Mouse (Mus musculus) hindbrain, postnatal 0 days (tissue): ENCODE data around the gene Errfi1. TPM values are rescaled to one million over a fixed set of nuclear protein-coding genes. Genes with fewer than 3 reads are reported as not detected.

Experiments used
- ATAC-seq: fragments of 200-750 bp; cut with Nextera tagmentation; 2 replicates; pipeline ENCODE4 v1.8.0; 2017; ENCODE audit warnings: mild to moderate bottlenecking, moderate TSS enrichment, moderate library complexity
- DNase-seq: peaks from one replicate; pipeline ENCODE4 v3.0.0-alpha.2; 2015; ENCODE audit warnings: low spot score
- H3K27ac ChIP-seq: fragments of 300-500 bp; sonication (generic); 2 replicates; pipeline ENCODE4 v1.5.1; 2014; ENCODE audit warnings: mild to moderate bottlenecking
- H3K27me3 ChIP-seq: fragments of 300-500 bp; sonication (generic); 2 replicates; pipeline ENCODE4 v1.6.1; 2014; ENCODE audit warnings: low read length, mixed read lengths; ENCODE audit not compliant: insufficient read depth
- H3K36me3 ChIP-seq: fragments of 300-500 bp; sonication (generic); 2 replicates; pipeline ENCODE4 v1.6.1; 2014; ENCODE audit warnings: low read length, mixed read lengths; ENCODE audit not compliant: insufficient read depth
- H3K4me1 ChIP-seq: fragments of 300-500 bp; sonication (generic); 2 replicates; pipeline ENCODE4 v1.6.1; 2014; ENCODE audit warnings: antibody characterized with exemption, low read length, mixed read lengths; ENCODE audit not compliant: insufficient read depth
- H3K4me2 ChIP-seq: fragments of 300-500 bp; sonication (generic); 2 replicates; pipeline ENCODE4 v1.6.1; 2014; ENCODE audit warnings: low read depth, mild to moderate bottlenecking, low read length, moderate library complexity, mixed read lengths
- H3K4me3 ChIP-seq: fragments of 300-500 bp; sonication (generic); 2 replicates; pipeline ENCODE4 v1.5.1; 2014; ENCODE audit warnings: low read length
- H3K9ac ChIP-seq: fragments of 300-500 bp; sonication (generic); replicated peaks from 2 replicates; pipeline ENCODE4 v1.6.1; 2014; ENCODE audit warnings: mild to moderate bottlenecking, low read length, moderate library complexity, mixed read lengths
- H3K9me3 ChIP-seq: fragments of 300-500 bp; sonication (generic); 2 replicates; pipeline ENCODE4 v1.6.1; 2016; ENCODE audit warnings: low read length, mixed read lengths
- CTCF ChIP-seq: IDR thresholded peaks from 2 replicates; pipeline ENCODE4 v1.5.1; 2016; ENCODE audit warnings: antibody characterized with exemption, control low read depth, low read depth
- WGBS: fragments of 180-500 bp; shearing (Covaris S2); extraction: QIAGEN DNeasy Blood & Tissue Kit; methylation state at CpG from one replicate; pipeline ENCODE4 v1.1.7; 2014; 5-methylcytosine and 5-hydroxymethylcytosine counted together
- polyA plus RNA-seq: library from polyadenylated mRNA; unstranded; fragments of >200 nt; fragmentation: Nextera tagmentation; extraction: Ambion mirVana; gene quantifications from 2 replicates; pipeline ENCODE4 v1.2.1, GENCODE M21; 2015
- total RNA-seq: library from RNA; depleted of rRNA; stranded (reverse); fragments of >200 nt; gene quantifications from 2 replicates; pipeline ENCODE4 v1.2.3, GENCODE M21; 2014

Gene Errfi1
- total and polyA plus RNA-seq, 2 experiments from 2014 or later, result 23.2 to 32.4 TPM

DNA sequence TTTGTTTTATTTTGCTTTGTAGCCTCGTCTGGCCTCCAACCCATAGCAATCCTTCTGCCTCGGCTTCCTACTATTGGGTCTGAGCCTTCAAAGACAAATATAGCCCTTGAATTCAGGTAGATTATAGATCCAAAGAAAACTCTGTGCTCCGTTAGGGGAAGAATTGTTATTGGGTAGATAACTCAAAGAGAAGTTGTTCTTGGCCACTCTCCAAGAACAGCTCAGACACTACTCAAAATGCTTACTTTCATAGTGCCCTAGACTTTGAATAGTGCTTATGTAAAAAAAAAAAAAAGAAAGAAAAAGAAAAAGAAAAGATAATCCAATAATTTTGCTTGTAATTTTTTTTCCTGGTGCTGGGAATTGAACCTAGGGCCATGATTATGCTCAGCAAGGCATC lies 22.4 kb upstream of the Errfi1 start:
- no peak overlapping the region for H3K27ac ChIP-seq
- no peak for TF ChIP-seq CTCF
- no peaks in the 10 kb centered on the region for H3K9me3 ChIP-seq
- H3K4me2 ChIP-seq, result no peak overlapping the region
- 84% methylated on average over 3 of the region's 3 CpGs for WGBS
- no peaks in the 10 kb centered on the region for H3K27me3 ChIP-seq
- no peak overlapping the region for H3K9ac ChIP-seq
- no peak overlapping the region for H3K4me3 ChIP-seq
- ATAC-seq (no peak), DNase-seq (no peak)
- no peaks in the 10 kb centered on the region for H3K36me3 ChIP-seq
- no peaks in the 10 kb centered on the region for H3K4me1 ChIP-seq

- ATAC-seq (no peak), DNase-seq (no peak)
- no peaks in the 10 kb centered on the region for H3K36me3 ChIP-seq
- TF ChIP-seq CTCF, result no peak
- no peak overlapping the region for H3K27ac ChIP-seq
- no peaks in the 10 kb centered on the region for H3K9me3 ChIP-seq
- H3K27me3 ChIP-seq, result no peaks in the 10 kb centered on the region
- 85% methylated on average over 6 of the region's 6 CpGs for WGBS
- no peak overlapping the region for H3K4me3 ChIP-seq
- H3K4me2 ChIP-seq, result no peak overlapping the region
- no peaks in the 10 kb centered on the region for H3K4me1 ChIP-seq
- H3K9ac ChIP-seq, result no peak overlapping the region
Measured at GRCm38 (mm10) chr4:150831941-150832340, 21.8 kb upstream of the Errfi1 start.

DNA sequence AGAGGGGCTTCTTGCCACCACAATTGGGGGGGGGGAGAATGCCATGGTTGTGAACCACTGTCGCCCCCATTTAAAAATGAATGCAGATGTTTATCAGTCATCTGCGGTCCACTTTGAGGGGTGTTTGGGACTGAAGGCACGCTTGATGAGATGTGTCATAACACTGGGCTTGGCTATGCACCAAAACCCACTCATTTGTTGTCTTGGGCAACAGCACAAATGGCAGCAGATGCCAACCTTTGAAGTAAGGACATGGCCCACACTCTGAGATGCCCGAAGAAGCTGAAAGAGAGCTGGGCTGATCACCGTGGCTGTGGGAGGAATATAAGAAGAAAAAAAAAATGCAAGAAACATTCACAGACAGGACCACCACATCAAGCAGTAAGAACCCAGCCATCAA lies 18.6 kb upstream of the Errfi1 start:
- ATAC-seq (no peak), DNase-seq (no peak)
- Histone ChIP-seq H3K9ac (no peak overlapping the region), H3K4me2 (no peak overlapping the region), H3K36me3 (no peaks in the 10 kb centered on the region), H3K27me3 (no peaks in the 10 kb centered on the region), H3K27ac (no peak overlapping the region), H3K4me1 (no peaks in the 10 kb centered on the region), H3K4me3 (no peak overlapping the region), H3K9me3 (no peaks in the 10 kb centered on the region)
- WGBS, result 75% methylated on average over 5 of the region's 5 CpGs
- TF ChIP-seq CTCF, result no peak

DNA sequence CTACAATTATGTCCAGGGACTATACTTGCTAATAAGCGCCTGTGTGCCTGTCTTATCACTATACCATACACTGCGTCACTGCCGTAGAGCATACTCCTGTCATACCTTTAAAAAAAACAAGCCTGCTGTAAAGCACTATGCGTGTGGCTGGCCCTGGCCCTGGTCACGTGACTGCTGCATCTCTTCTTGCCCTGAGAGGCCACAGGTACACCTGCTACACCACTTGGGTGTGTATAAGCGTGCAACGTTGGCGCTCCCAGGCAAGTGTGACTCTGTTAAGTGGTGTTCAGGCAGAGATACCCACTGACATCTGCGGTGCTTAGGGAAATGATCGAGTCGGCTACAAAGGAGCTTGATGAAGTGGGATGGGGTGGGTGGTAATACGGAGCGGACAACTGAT lies 17.5 kb upstream of the Errfi1 start:
- no peak for ATAC-seq

DNA sequence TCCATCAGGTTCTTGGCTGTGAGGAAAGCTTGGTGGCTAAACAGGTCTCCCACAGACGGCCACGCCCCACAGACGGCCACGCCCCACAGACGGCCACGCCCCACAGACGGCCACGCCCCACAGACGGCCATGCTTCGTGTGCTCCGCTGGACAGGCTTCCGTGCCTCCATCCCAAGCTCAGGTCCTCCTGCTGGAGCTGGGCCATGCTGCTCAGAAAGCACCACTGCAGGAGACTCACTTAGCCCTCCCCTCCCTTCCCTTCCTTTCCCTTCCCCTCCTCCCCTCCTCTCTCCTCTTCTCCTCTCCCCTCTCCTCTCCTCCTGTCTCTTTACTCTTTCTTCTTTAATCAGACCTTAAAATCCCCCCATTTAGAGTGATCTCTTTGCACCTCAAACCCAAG lies 16.8 kb upstream of the Errfi1 start:
- Histone ChIP-seq H3K27ac (no peak overlapping the region), H3K4me3 (no peak overlapping the region), H3K27me3 (no peaks in the 10 kb centered on the region), H3K9ac (no peak overlapping the region), H3K9me3 (no peaks in the 10 kb centered on the region), H3K4me1 (no peaks in the 10 kb centered on the region), H3K36me3 (no peaks in the 10 kb centered on the region), H3K4me2 (no peak overlapping the region)
- WGBS, result 92% methylated on average over 12 of the region's 12 CpGs
- no peak for ATAC-seq
- no peak for DNase-seq
- no peak for TF ChIP-seq CTCF

More for the DNA sequence above, 17.5 kb upstream of the Errfi1 start:
- no peaks in the 10 kb centered on the region for H3K4me1 ChIP-seq
- no peak overlapping the region for H3K4me3 ChIP-seq
- H3K27me3 ChIP-seq, result no peaks in the 10 kb centered on the region
- no peak overlapping the region for H3K4me2 ChIP-seq
- 90% methylated on average over 13 of the region's 13 CpGs for WGBS
- no peak for TF ChIP-seq CTCF
- no peak for DNase-seq
- no peak overlapping the region for H3K27ac ChIP-seq
- H3K9me3 ChIP-seq, result no peaks in the 10 kb centered on the region
- H3K9ac ChIP-seq, result no peak overlapping the region
- no peaks in the 10 kb centered on the region for H3K36me3 ChIP-seq

DNA sequence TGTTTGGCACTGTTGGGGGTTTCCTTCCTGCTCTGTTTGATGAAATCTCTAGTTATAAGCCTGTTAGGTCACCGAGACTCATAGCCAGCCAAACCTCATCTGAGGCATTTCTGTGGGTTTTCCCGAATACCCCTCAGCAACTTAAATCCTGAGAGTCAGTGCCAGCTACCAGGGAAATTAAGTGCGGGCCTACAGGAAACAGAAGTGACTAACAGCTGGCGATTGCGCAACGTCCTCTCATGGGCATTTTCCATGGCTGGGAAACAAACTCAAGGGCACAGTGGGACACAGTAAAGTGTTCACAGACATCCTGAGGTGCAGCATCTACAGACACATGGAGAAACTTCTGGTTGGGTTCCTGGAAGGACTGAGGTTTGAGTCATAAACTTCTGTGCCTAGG lies 16.3 kb upstream of the Errfi1 start:
- H3K4me1 ChIP-seq, result no peaks in the 10 kb centered on the region
- TF ChIP-seq CTCF, result no peak
- no peaks in the 10 kb centered on the region for H3K27me3 ChIP-seq
- H3K9ac ChIP-seq, result no peak overlapping the region
- no peak overlapping the region for H3K27ac ChIP-seq
- WGBS, result 77% methylated on average over 6 of the region's 6 CpGs
- no peak for DNase-seq
- H3K4me2 ChIP-seq, result no peak overlapping the region
- no peak for ATAC-seq
- H3K36me3 ChIP-seq, result no peaks in the 10 kb centered on the region
- H3K9me3 ChIP-seq, result no peaks in the 10 kb centered on the region
- no peak overlapping the region for H3K4me3 ChIP-seq

DNA sequence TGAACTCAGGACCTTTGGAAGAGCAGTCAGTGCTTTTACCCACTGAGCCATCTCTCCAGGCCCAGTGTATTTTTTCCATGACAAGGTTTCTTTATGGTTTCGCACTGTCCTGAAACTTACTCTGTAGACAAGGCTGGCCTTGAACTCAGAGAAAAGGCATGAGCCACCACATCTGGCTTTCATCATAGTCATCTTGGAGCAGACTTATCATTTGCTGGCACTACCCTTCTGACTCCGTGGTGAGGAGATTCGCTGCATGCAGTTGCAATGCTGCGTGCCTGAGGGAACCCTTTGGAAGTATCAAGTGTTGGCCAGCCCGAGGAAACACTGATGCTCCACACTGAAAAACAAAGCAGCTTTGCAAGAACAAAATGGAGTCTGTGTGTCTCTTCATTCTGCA lies 11.7 kb upstream of the Errfi1 start:
- WGBS, result 85% methylated on average over 5 of the region's 5 CpGs
- no peak for TF ChIP-seq CTCF
- DNase-seq (no peak), ATAC-seq (no peak)
- H3K4me1 ChIP-seq, result no peaks in the 10 kb centered on the region
- no peaks in the 10 kb centered on the region for H3K9me3 ChIP-seq
- H3K4me2 ChIP-seq, result no peak overlapping the region
- no peak overlapping the region for H3K9ac ChIP-seq
- no peak overlapping the region for H3K4me3 ChIP-seq
- no peaks in the 10 kb centered on the region for H3K27me3 ChIP-seq
- H3K36me3 ChIP-seq, result no peaks in the 10 kb centered on the region
- H3K27ac ChIP-seq, result no peak overlapping the region

- WGBS, result 88% methylated on average over 7 of the region's 7 CpGs
- H3K27ac ChIP-seq, result no peak overlapping the region
Measured at GRCm38 (mm10) chr4:150843181-150843580, 10.5 kb upstream of the Errfi1 start.

More at GRCm38 (mm10) chr4:150843181-150843580, 10.5 kb upstream of the Errfi1 start:
- no peak overlapping the region for H3K4me2 ChIP-seq
- H3K9me3 ChIP-seq, result no peaks in the 10 kb centered on the region
- H3K4me3 ChIP-seq, result no peak overlapping the region
- ATAC-seq (no peak), DNase-seq (no peak)
- H3K27me3 ChIP-seq, result no peaks in the 10 kb centered on the region
- H3K36me3 ChIP-seq, result no peaks in the 10 kb centered on the region
- TF ChIP-seq CTCF, result no peak
- no peak overlapping the region for H3K9ac ChIP-seq
- no peaks in the 10 kb centered on the region for H3K4me1 ChIP-seq
